Mouse (Mus musculus): Measurements from ENCODE around the gene Hmcn2.

DNA sequence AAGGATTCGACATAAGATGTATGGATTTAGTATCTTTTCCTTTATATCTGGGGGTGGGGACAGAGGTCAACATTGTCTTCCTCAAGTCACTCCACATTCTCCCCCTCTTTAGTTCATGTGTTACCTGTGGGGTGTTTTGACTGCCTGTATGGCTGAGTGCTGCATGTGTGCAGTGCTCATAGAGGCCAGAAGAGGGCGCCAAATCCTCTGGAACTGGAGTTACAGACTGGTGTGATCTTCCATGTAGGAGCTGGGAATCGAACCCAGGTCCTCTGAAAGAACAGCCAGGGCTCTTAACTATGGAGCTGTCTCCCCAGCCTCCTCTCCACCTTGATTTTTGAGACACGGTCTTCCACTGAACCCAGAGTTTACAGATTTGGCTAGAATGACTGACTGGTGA is 159.7 kb downstream of the Hmcn2 start:
- TF ChIP-seq CHD2 (IDR thresholded peaks at IDR 0.05; ENCODE audit: low read length) (no peak), CTCF (conservative IDR thresholded peaks at IDR 0.05 in 1 of 2, IDR thresholded peaks at IDR 0.05 in 1 of 2; ENCODE audit: low read depth in 2 of 2, low read length in 2 of 2) (peak; percentile 55 to 64), RAD21 (IDR thresholded peaks at IDR 0.05; ENCODE audit: low read depth, low read length) (no peak), NRF1 (IDR thresholded peaks at IDR 0.05; ENCODE audit: low read depth, low read length) (no peak)
